Mouse (Mus musculus): ENCODE data around the gene Ash1l. TPM values are rescaled to one million over a fixed set of nuclear protein-coding genes. Genes with fewer than 3 reads are reported as not detected.
"Not testable (repeated sequence)": the region's sequence is repeated elsewhere in the genome, so short reads cannot be mapped to it uniquely, and the experiment has no call there.

Gene Ash1l
- total RNA-seq, 2 experiments from 2014 or later: 88.9 to 94.5 TPM

DNA sequence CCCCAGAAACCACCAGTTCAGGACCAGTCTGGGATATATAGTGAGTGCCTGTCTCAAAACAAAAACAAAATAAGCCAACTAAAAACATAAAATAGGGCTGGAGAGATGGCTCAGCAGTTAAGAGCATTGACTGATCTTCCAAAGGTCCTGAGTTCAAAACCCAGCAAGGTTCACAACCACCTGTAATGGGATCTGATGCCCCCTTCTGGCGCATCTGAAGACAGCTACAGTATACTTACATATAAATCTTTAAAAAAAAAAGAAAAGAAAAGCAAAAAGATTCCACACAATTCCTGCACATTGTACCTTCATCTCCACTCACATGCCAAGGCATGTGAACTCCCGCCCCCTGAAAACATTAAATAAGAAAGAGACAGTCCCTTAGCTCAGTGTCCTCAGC is 24.8 kb upstream of the Ash1l start:
- no peak overlapping the region for H3K27ac ChIP-seq
- peak; percentile 53 for TF ChIP-seq CTCF (conservative IDR thresholded peaks at IDR 0.05)
- no peak for DNase-seq (ENCODE audit: low spot score in 2 of 2)
- H3K4me3 ChIP-seq: no peak overlapping the region

DNA sequence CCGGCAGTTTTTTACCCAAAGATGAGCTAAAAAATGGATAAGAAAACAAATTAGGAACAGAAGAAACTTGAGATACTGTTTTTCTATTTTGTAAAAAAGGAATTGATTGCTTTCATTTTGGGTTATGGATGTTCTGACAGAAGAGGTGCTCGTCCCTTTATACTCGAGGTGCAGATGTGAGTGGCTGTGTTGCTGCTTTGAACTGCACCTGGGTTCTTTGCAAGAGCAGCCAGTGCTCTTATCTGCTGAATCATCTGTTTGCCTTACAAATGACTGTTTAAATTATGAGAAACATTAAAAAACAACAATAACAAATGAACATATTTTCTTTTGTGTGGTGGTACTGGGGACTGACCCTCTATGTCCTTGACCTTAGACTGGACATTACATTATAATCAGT is 20.9 kb upstream of the Ash1l start:
- no peak for TF ChIP-seq CTCF (conservative IDR thresholded peaks at IDR 0.05)
- DNase-seq (ENCODE audit: low spot score in 2 of 2): no peak
- no peak overlapping the region for H3K4me3 ChIP-seq
- H3K27ac ChIP-seq: no peak overlapping the region

DNA sequence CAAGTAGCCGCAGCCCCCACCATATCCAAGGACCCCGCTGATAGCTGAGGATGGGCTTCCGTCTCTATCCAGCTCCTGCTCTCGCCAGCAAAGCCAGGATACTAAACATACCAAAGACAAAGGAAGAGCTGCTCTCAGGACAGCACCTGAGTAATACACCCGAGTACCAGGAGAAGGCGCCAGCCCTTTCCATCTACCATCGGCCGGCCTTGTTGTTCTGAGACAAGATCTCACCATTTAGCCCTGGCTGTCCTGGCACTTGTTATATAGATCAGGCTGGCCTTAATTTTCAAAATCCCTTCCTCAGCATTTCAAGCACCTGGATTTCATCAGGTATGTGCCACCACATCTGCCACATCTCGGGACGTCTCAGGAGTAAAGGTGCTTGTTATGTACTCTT is 11.4 kb upstream of the Ash1l start:
- H3K4me3 ChIP-seq: no peak overlapping the region
- H3K27ac ChIP-seq: no peak overlapping the region
- DNase-seq (ENCODE audit: low spot score in 2 of 2): no peak
- TF ChIP-seq CTCF (conservative IDR thresholded peaks at IDR 0.05): 0 out of 2 replicates have a peak, but pooled peaks have one; percentile 11

DNA sequence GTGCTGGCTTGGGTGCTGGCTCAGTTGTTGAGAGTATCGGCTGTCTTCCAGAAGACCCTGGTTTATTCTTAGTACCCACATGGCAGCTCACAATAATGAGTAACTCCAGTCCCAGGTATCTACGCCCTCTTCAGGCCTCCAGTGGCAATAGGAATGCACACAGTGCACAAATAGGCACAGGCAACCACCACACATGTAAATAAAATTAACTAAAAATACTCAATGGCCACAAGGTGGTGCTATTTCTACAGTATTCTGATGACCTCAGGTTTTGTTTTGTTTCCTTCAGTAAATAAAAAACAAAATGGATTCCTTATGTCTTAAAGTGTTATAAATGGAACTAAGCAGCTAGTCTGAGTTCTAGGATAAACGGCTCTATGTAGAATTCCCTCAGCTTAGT is 10.7 kb upstream of the Ash1l start:
- DNase-seq (ENCODE audit: low spot score in 2 of 2): peak in 1 of 2 experiments; percentile 26
- Histone ChIP-seq H3K27ac (no peak overlapping the region), H3K4me3 (no peak overlapping the region)
- peak; percentile 87 for TF ChIP-seq CTCF (conservative IDR thresholded peaks at IDR 0.05)

DNA sequence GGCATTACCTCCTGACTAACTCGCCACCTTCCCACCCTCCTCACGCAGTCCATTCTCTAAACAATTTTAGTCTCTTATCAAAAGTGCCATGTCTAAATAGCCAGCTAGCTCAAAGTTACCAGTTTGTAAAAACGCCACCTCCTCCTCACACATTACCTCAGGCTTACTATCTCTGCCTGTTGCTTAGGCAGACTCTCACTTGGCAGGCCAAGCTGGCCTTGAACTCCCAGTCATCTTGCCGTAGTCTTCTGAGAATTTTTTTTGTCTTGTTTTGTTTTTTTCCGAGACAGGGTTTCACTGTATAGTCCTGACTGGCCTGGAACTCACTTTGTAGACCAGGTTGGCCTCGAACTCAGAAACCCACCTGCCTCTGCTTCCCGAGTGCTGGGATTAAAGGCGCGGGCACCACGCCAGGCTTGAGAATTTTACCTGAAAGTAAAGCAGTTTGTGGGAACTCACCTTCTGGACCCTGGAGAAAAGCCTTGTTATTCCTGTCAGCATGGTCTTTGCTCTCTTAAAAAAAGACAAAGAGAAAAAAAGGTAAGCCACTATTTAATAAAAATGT is 8.0 kb upstream of the Ash1l start:
- H3K27ac ChIP-seq: no peak overlapping the region
- no peak for TF ChIP-seq CTCF (conservative IDR thresholded peaks at IDR 0.05)
- no peak for DNase-seq (ENCODE audit: low spot score in 2 of 2)
- no peak overlapping the region for H3K4me3 ChIP-seq

DNA sequence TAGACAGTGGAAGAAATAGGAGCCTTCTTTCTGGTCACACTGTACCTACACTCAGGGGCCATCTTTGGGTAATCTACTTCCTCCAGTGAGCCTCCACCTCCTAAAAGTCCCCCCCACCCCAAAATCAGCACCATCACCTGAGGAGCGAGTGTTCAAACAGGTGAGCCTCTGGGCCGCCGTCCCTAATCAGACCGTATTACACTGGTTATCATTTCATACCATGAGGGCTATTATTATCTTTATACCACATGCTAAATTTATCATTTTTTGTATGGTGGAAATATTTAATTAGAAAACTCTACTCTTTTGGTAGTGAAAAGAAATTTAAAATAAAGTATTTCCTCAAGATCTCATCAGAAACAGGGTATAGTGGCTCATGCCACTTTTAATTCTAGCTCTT is 6.3 kb upstream of the Ash1l start:
- TF ChIP-seq CTCF (conservative IDR thresholded peaks at IDR 0.05): no peak
- no peak overlapping the region for H3K4me3 ChIP-seq
- no peak for DNase-seq (ENCODE audit: low spot score in 2 of 2)
- H3K27ac ChIP-seq: no peak overlapping the region

DNA sequence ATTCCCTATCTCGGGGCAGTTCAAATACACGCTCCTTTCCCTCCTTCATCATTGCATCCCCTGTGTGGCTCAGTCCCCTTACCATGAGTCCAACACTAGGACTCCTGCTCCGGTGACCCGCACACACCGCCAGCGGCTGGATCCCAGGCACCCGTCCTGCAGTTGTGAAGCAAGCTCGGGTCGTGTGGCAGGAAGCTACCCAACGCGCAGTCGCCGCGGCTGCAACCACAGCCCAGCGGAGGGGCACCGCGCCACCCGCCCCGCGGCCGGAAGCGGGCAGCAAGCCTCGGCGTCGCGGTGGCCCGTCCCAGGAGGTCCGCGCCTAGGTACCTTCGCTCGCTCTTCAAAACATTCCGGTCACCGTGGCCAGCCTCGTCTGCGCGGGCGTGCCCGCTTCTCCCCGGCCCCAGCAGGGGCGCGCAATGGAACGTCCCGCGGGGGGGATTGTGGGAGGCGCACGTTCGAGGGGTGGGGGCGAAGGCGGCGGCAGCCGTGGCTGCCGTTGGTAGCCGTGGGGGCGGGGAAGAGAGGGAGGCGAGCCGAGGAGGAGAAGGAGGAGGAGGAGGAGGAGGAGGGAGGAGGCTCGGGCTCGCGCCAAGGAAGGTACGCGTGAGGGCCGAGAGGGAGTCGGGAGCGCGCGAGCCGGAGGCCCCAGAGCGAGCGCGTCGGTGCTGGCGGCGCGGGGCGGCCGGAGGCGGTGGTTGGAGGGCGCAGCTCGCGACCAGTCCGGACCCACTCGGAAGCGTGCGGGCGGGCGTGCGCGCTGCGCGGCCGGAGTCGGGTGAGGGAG is 441 bp upstream of the Ash1l start:
- no peak; the same call in 1 of the 2 replicates for TF ChIP-seq CTCF (conservative IDR thresholded peaks at IDR 0.05)
- peak; percentile 84 to 85 for DNase-seq (ENCODE audit: low spot score in 2 of 2)
- peak overlapping the region; percentile 84 for H3K4me3 ChIP-seq
- H3K27ac ChIP-seq: peak overlapping the region; percentile 99

DNA sequence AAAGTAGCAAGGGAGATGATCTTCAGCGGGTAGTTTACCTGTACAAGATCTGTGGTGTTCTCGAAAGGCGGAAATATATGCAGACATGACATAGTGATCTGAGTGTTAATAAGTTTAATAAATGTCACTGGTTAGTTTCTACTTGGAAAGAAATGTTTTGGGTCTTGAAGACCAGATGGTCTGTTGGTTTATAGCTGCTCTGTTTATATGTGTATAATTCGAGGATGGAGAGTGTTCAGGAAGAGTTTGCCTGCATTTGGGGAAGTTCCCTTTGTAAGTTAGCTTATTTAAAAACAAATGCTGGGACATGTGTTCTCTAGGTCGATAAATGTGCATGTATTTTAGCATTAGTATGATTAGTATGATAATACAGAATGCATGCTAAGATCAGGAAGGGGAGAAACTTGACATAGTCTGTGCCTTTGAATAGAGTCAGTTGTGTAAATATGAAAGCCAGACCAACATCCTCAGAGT is 942 bp downstream of the Ash1l start:
- TF ChIP-seq CTCF (conservative IDR thresholded peaks at IDR 0.05): no peak
- peak overlapping the region; percentile 84 for H3K4me3 ChIP-seq
- H3K27ac ChIP-seq: peak overlapping the region; percentile 99
- DNase-seq (ENCODE audit: low spot score in 2 of 2): no peak

DNA sequence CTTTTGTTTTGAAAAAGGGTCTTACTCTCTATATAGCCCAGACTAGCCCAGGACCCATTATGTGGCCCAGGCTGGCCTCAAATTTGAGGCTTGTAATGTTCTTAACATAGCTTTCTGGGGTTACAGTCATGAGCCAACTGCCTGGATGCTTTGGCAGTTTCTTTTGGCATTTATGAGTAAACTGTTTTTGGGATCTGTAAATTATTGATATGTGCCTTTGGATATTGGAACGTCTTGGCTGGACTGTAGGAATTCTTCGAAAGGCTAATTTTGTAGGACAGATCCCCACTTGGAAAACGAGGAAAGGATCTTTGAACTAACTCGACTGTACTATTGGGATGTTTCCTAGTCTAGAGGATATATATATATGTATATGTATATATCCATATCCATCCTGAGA is 2.8 kb downstream of the Ash1l start:
- no peak overlapping the region for H3K27ac ChIP-seq
- no peak for TF ChIP-seq CTCF (conservative IDR thresholded peaks at IDR 0.05)
- no peak overlapping the region for H3K4me3 ChIP-seq
- DNase-seq (ENCODE audit: low spot score in 2 of 2): no peak

DNA sequence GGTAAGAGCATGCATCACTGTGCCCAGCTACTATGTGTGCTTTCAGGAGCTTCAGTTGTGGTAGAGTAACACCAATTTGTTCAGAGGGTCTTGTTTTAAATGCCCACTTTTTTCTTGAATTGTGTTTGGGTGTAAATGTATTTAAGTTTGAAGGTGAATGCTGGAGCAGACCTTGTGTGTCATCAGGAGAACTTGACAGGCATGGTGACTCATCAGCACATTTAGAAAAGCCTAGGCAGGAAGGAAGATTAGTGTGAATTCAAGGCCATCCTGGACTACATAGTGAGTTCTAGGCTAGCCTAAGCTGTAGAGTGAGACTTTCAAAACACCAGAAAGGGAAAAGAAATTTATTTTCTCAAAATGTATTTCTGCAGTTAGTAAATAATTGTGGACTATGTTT is 3.3 kb downstream of the Ash1l start:
- DNase-seq (ENCODE audit: low spot score in 2 of 2): no peak
- Histone ChIP-seq H3K4me3 (no peak overlapping the region), H3K27ac (no peak overlapping the region)
- TF ChIP-seq CTCF (conservative IDR thresholded peaks at IDR 0.05): no peak

DNA sequence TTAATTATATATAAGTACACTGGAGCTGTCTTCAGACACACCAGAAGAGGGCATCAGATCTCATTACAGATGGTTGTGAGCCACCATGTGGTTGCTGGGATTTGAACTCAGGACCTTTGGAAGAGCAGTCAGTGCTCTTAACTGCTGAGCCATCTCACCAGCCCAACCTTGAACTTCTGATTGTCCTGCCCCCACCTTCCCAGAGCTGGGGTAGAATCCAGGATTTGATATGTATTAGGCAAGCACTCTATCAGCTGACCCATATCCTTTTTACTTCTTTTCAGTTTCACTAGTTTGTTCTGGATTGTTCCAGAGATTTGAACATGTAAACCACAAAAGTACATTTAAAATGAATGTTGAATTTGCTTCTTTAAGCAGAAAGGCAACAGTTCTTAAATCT is 12.8 kb downstream of the Ash1l start:
- not testable (repeated sequence) for H3K4me3 ChIP-seq; H3K27ac ChIP-seq; DNase-seq (ENCODE audit: low spot score in 2 of 2)

DNA sequence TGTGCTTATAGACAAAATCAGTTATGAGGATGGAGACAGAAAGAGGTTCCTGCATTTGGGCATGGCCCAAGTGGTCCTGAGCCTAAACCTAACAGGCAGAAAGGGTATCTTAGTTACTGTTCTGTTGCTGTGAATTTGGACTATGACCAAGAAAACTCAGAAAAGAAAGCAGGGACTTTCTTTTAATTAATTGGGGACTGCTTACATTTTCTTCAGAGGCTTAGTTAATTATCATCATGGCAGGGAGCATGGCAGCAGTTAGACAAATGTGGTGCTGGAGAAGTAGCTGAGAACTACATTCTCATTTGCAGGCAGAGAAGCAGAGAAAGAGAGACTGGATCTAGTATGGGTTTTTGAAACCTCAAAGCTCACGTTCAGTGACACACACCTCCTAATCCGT is 24.6 kb downstream of the Ash1l start:
- no peak for TF ChIP-seq CTCF (conservative IDR thresholded peaks at IDR 0.05)
- DNase-seq (ENCODE audit: low spot score in 2 of 2): no peak
- peak overlapping the region; percentile 28; the same call in 1 of the 2 replicates for H3K27ac ChIP-seq
- no peak overlapping the region for H3K4me3 ChIP-seq

DNA sequence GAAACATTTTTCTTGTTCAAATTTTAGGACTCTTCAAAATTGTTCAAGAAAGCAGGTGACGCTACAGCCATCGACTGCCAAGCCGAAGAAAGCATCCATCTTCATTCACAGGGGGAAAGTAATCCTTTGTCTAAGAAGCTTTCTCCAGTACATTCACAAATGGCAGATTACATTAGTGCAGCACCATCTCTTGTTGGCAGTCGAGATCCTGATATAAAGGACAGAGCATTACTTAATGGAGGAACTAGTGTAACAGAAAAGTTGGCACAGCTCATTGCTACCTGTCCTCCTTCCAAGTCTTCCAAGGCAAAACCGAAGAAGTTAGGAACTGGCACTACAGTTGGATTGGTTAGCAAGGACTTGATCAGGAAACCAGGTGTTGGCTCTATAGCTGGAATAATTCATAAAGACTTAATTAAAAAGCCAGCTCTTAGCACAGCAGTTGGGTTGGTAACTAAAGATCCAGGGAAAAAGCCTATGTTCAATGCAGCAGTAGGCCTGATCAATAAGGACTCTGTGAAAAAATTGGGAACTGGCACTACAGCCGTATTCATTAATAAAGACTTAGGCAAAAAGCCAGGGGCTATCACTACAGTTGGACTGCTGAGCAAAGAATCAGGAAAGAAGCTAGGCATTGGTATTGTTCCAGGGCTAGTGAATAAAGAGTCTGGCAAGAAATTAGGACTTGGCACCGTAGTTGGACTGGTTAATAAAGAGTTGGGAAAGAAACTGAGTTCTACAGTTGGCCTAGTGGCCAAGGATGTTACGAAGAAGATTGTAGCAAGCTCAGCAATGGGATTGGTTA is 31.0 kb downstream of the Ash1l start:
- DNase-seq (ENCODE audit: low spot score in 2 of 2): peak in 1 of 2 experiments; percentile 32
- Histone ChIP-seq H3K27ac (peak overlapping the region; percentile 32; the same call in 1 of the 2 replicates), H3K4me3 (no peak overlapping the region)
- no peak for TF ChIP-seq CTCF (conservative IDR thresholded peaks at IDR 0.05)

Measured in layer of hippocampus, adult 2 months (tissue).